Mouse (Mus musculus) cerebellum, adult 2 months (tissue): Measurements from ENCODE around the gene Mss51. TPM values are rescaled to one million over a fixed set of nuclear protein-coding genes. Genes with fewer than 3 reads are reported as not detected.
A peak's percentile ranks its signal among the peaks of the same experiment; 100 is the strongest.

ENCODE experiments used
- DNase-seq, 2 experiments: peaks; one replicate each; pipeline ENCODE4 v3.0.0; 2021
- H3K27ac ChIP-seq: fragments of 200-500 bp; 2 replicates; pipeline ENCODE4 v1.5.1; 2012; ENCODE audit warnings: low read length, control low read depth, inconsistent platforms; ENCODE audit not compliant: insufficient read depth
- H3K27me3 ChIP-seq: fragments of 200-500 bp; 2 replicates; pipeline ENCODE4 v1.6.1; 2012; ENCODE audit warnings: inconsistent platforms, mild to moderate bottlenecking, low read length, moderate library complexity; ENCODE audit not compliant: control insufficient read depth, insufficient read depth
- H3K4me1 ChIP-seq: fragments of 200-500 bp; 2 replicates; pipeline ENCODE4 v1.6.1; 2011; ENCODE audit warnings: low read length; ENCODE audit not compliant: control insufficient read depth, insufficient read depth
- H3K4me3 ChIP-seq: fragments of 200-500 bp; replicated peaks from 2 replicates; pipeline ENCODE3; 2011; ENCODE audit warnings: mild to moderate bottlenecking, low read depth, low read length, control low read depth; ENCODE audit not compliant: insufficient read depth
- CTCF ChIP-seq: fragments of 200-500 bp; IDR thresholded peaks from 2 replicates; pipeline ENCODE4 v1.5.1; 2011; ENCODE audit warnings: low read depth, mild to moderate bottlenecking, control low read depth, low read length, moderate library complexity, borderline replicate concordance; ENCODE audit not compliant: insufficient read depth
- POLR2A ChIP-seq: fragments of 200-500 bp; IDR thresholded peaks from 2 replicates; pipeline ENCODE4 v1.6.1; 2011; ENCODE audit warnings: low read length, control low read depth, borderline replicate concordance; ENCODE audit not compliant: insufficient read depth
- WGBS: fragments of 180-500 bp; shearing (Covaris S2); methylation state at CpG from one replicate; pipeline ENCODE4 v1.1.7; 2018; 5-methylcytosine and 5-hydroxymethylcytosine counted together
- polyA plus RNA-seq: library from polyadenylated mRNA; depleted of rRNA; stranded (reverse); fragments of >200 nt; gene quantifications from 2 replicates; pipeline ENCODE4 v1.2.3, GENCODE M21; 2012

Gene Mss51
- polyA plus RNA-seq, 1 experiment: 1.1 TPM

DNA sequence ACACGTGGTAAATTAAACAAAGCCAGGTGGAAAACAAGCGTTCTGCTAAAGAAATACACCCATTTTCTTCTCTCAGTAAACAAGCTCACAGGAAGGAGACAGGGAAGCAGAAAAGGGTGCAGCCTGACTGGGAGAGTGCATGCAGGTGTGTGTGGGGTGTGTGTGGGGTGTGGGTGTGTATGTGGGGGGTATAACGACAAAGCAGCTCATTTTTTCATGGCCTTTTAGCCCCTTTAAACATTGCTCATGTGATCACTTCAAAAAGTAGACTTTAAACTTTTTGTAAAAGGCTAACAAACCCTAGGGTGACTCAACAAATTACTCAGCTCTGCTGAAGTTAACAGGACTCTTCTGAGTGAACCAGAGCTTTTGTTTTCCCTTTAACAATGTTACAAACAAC is 18.3 kb downstream of the Mss51 start:
- Histone ChIP-seq H3K4me3 (no peak overlapping the region), H3K4me1 (peaks cover 2% of the 10 kb centered on the region; the same call in 1 of the 2 replicates), H3K27me3 (no peaks in the 10 kb centered on the region), H3K27ac (no peak overlapping the region)
- TF ChIP-seq POLR2A (no peak), CTCF (no peak)
- DNase-seq: no peak
- WGBS: 68% methylated on average over 3 of the region's 3 CpGs

DNA sequence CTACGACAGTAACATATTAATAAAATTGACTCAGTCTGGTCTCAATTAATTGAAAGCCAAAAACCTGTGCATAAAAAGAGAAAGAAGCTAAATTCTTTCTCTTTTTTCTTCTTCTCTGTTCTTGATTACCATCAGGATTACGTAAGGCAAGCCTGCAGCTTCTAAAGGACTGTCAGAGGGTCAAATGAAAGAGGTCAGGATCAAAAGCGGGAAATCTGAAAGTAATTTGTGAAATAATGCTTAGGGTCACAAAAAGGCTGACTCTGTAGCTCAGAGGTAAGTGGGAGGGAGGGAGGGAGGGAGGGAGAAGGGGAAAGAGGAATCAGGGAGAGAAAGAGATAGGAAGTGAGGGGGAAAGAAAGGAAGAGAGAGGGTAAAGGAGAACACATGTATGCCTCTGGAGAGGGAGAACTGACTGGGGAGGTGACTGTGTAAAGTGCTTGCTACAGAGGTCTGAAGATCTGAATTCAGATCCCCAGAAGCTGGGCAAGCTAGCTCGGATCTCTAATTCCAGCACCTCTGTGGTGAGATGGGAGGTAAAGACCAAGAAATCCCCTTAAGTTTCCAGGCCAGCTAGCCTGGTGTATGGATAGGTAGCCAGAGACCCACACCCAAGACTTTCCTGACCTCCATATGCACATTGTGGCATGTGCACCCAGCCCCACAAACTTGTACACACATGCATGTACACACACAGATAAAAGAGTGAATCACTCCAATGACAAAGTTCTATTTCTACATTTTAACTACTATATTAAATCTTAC is 19.3 kb downstream of the Mss51 start:
- H3K4me3 ChIP-seq: no peak overlapping the region
- peaks cover 2% of the 10 kb centered on the region; the same call in 1 of the 2 replicates for H3K4me1 ChIP-seq
- WGBS: 73% methylated on average over 4 of the region's 4 CpGs
- TF ChIP-seq POLR2A (no peak), CTCF (no peak)
- no peaks in the 10 kb centered on the region for H3K27me3 ChIP-seq
- no peak for DNase-seq
- no peak overlapping the region for H3K27ac ChIP-seq

DNA sequence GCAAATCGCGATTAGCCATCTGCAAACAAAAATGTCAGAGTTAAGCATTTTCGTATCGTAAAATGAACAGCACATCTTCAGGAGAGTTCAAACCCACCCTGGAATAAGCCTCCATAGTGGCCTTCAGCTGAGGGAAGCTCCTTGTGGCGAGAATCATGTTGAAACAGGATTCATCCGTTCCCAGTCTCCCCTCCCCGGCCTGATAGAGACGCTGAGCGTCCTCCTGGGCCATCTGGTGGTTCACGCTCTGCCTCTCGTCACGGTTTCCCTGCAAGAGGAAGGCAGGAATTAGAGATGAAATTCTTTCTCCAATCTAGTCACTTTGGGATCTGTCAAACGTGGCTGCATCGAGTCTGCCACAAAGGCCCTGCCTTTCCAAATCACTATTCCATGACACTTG is 36.5 kb downstream of the Mss51 start:
- DNase-seq: no peak
- Histone ChIP-seq H3K27ac (no peak overlapping the region), H3K4me3 (no peak overlapping the region), H3K4me1 (no peaks in the 10 kb centered on the region), H3K27me3 (no peaks in the 10 kb centered on the region)
- WGBS: 54% methylated on average over 14 of the region's 14 CpGs
- TF ChIP-seq CTCF (no peak), POLR2A (no peak)

DNA sequence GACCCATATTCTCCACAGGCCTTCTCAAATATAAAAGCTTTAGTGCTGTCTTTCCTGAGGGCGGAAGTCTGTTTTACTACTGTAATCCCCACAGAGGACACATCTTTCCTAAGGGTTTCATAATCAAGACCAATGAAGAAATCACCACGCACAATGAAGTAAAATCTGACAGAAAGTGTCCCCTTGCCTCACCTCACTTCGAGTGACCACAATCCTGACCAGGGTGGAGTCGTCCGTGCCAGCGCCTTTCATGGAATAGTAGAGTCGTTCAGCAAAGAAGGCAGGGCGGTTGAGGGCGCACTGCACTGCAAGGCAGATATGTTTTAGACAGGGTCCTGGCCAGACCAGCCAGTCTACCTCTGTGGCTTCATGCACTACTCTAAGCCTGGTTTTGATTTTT is 38.3 kb downstream of the Mss51 start:
- no peak overlapping the region for H3K27ac ChIP-seq
- DNase-seq: no peak
- no peaks in the 10 kb centered on the region for H3K4me1 ChIP-seq
- H3K27me3 ChIP-seq: no peaks in the 10 kb centered on the region
- no peak overlapping the region for H3K4me3 ChIP-seq
- WGBS: 92% methylated on average over 9 of the region's 9 CpGs
- TF ChIP-seq POLR2A: no peak
- TF ChIP-seq CTCF: no peak

DNA sequence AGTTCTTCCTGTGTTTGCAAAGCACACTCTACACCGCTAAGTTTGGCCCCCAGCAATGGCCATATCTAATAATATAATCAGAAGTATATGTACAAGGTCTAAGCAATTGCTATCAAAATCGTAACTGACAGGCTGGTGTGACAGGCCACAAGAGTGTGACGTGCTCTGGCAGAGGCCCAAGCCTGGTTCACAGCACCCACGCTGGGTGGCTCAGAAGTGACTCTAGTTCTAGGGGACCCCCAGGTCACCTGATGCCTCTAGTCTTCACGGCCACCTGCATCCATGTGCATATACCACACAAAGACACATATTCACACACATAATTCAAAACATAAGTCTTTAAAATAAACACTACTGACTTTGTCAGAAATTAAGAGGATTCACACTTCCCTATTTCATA is 43.8 kb downstream of the Mss51 start:
- 78% methylated on average over 5 of the region's 5 CpGs for WGBS
- no peaks in the 10 kb centered on the region for H3K4me1 ChIP-seq
- H3K4me3 ChIP-seq: no peak overlapping the region
- no peaks in the 10 kb centered on the region for H3K27me3 ChIP-seq
- TF ChIP-seq POLR2A (no peak), CTCF (no peak)
- no peak for DNase-seq
- no peak overlapping the region for H3K27ac ChIP-seq

DNA sequence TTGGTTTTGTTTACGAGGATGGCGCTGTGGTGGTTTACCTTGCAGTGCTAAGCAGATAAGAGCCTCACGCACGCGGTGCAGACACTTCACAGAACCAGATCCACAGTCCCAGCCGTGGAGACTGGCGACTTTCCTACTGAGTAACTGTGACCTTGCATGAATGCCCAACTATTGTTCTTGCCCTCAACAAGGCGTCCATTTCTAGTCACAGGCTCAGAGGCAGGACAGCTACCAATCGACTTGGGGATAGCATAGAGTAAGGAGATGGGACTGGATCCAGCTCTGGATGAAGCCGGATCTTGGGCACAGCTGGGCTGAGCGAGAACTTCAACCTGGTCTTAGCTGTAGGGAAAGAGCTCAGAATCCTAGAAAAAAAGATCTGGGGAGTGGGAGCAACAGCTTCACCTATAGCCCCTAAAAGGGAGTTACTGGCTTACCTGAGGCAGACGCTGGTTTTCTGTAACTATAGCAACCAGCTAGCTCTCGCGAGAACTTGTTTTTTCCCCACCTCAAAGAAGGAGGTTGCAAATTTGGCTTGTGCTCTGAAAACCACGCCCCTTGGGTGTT is 44.9 kb downstream of the Mss51 start, which contains the start of gene Cfap70:
TSS of gene Cfap70 (minus strand) at position 462 of the 567 bp plus-strand sequence.
- no peak within 1 kb of the TSS for H3K27ac ChIP-seq
- WGBS: 5% methylated on average over 15 of the region's 15 CpGs

DNA sequence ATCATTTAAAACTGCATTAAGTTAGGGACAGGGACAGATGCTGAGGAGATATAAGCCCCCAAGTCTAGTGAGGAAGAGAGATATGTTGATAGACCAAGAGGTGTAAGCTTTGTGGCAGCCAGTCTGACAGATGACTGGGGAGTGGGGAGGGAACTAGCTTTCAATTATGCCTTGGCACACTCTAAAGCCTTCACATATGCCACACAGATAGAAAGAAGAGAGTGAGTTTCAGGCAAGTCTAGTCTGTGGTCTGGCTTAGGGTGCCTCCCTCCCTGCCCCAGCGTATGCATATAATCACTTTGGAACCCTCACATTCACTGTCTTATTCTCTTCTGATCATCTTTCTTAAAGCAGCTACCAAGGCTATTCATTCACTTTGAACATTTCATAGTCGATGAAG is 45.4 kb downstream of the Mss51 start:
- Histone ChIP-seq H3K4me3 (peak overlapping the region; percentile 33), H3K27me3 (no peaks in the 10 kb centered on the region), H3K27ac (no peak overlapping the region), H3K4me1 (no peaks in the 10 kb centered on the region)
- DNase-seq: no peak
- no peak for TF ChIP-seq POLR2A
- TF ChIP-seq CTCF: no peak
- 6% methylated on average over 2 of the region's 2 CpGs for WGBS

More for the DNA sequence above, 44.9 kb downstream of the Mss51 start, which contains the start of gene Cfap70:
- Histone ChIP-seq H3K4me3 (peak within 1 kb of the TSS; percentile 33), H3K4me1 (no peaks in the 10 kb centered on the region), H3K27me3 (no peaks in the 10 kb centered on the region)
- DNase-seq: peak; percentile 16 to 21
- TF ChIP-seq POLR2A (no peak), CTCF (no peak)

DNA sequence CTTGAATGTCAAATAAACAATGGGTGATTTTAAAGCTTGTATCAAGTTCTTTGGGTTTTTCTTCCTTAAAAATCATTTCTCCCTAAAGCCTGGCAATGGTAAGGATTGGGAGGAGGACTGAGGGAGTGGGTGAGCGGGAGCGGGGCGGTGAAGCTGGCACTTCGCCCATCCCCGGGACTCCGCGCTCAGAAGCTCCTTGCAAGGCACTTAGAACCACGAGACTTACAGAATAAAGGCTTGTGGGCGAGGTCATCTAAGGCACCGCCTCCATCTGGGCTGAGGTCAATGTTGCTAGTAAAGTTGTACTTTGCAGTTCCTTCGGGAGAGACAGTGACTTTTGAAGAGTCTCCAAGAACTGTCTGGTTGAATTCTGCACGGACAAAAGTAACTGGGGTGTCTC is 49.5 kb downstream of the Mss51 start:
- TF ChIP-seq POLR2A (no peak), CTCF (no peak)
- DNase-seq: no peak

More for the DNA sequence above, 49.5 kb downstream of the Mss51 start:
- no peaks in the 10 kb centered on the region for H3K27me3 ChIP-seq
- WGBS: 15% methylated on average over 12 of the region's 12 CpGs
- no peak overlapping the region for H3K4me3 ChIP-seq
- H3K27ac ChIP-seq: no peak overlapping the region
- H3K4me1 ChIP-seq: no peaks in the 10 kb centered on the region
